Mouse (Mus musculus) lung, adult 2 months (tissue): ENCODE data around the gene Rasgrf2. TPM values are rescaled to one million over a fixed set of nuclear protein-coding genes. Genes with fewer than 3 reads are reported as not detected.

ENCODE experiments used
- DNase-seq: peaks from one replicate; pipeline ENCODE4 v3.0.0; 2022
- H3K4me1 ChIP-seq: fragments of 200-500 bp; 2 replicates; pipeline ENCODE4 v1.6.1; 2011; ENCODE audit warnings: low read length; ENCODE audit not compliant: control insufficient read depth, insufficient read depth
- H3K4me3 ChIP-seq: fragments of 200-500 bp; replicated peaks from 2 replicates; pipeline ENCODE3; 2011; ENCODE audit warnings: low read depth, mild to moderate bottlenecking, control low read depth, low read length; ENCODE audit errors: extremely low read depth
- CTCF ChIP-seq: fragments of 200-500 bp; IDR thresholded peaks from 2 replicates; pipeline ENCODE4 v1.5.1; 2011; ENCODE audit warnings: mild to moderate bottlenecking, low read length, control low read depth; ENCODE audit not compliant: insufficient read depth
- POLR2A ChIP-seq: fragments of 200-500 bp; IDR thresholded peaks from 2 replicates; pipeline ENCODE4 v1.6.1; 2011; ENCODE audit warnings: low read depth, mild to moderate bottlenecking, control low read depth, low read length, borderline replicate concordance; ENCODE audit errors: extremely low read depth
- WGBS: fragments of 180-500 bp; shearing (Covaris S2); methylation state at CpG from one replicate; pipeline ENCODE4 v1.1.7; 2018; 5-methylcytosine and 5-hydroxymethylcytosine counted together
- polyA plus RNA-seq: library from polyadenylated mRNA; depleted of rRNA; stranded (reverse); fragments of >200 nt; gene quantifications from 2 replicates; pipeline ENCODE4 v1.2.3, GENCODE M21; 2012

Rasgrf2 gene
- polyA plus RNA-seq, 1 experiment, result 20.8 TPM

GRCm38 (mm10) chr13:91928605-91929389 lies 202.7 kb downstream of the Rasgrf2 start:
- Histone ChIP-seq H3K4me1 (no peaks in the 10 kb centered on the region), H3K4me3 (no peak overlapping the region)
- no peak for DNase-seq
- TF ChIP-seq CTCF (0 out of 2 replicates have a peak, but pooled peaks have one; percentile 13), POLR2A (no peak)
- WGBS, result 71% methylated on average over 4 of the region's 4 CpGs

- DNase-seq, result no peak
- WGBS, result 57% methylated on average over 3 of the region's 3 CpGs
- Histone ChIP-seq H3K4me3 (no peak overlapping the region), H3K4me1 (no peaks in the 10 kb centered on the region)
- TF ChIP-seq POLR2A (no peak), CTCF (no peak)
These were observed 210.4 kb downstream of the Rasgrf2 start for GRCm38 (mm10) chr13:91921010-91921409.

- H3K4me1 ChIP-seq, result no peaks in the 10 kb centered on the region
- WGBS, result 77% methylated on average over 5 of the region's 5 CpGs
- TF ChIP-seq POLR2A, result no peak
- TF ChIP-seq CTCF, result no peak
- no peak for DNase-seq
- no peak overlapping the region for H3K4me3 ChIP-seq
These were observed 212.7 kb downstream of the Rasgrf2 start for GRCm38 (mm10) chr13:91918764-91919163.

- no peak for DNase-seq
- H3K4me3 ChIP-seq, result no peak overlapping the region
- no peaks in the 10 kb centered on the region for H3K4me1 ChIP-seq
- WGBS, result 86% methylated on average over 2 of the region's 2 CpGs
- TF ChIP-seq POLR2A, result no peak
- no peak for TF ChIP-seq CTCF
These were observed 213.6 kb downstream of the Rasgrf2 start for GRCm38 (mm10) chr13:91917835-91918234.

GRCm38 (mm10) chr13:91916308-91916707 lies 215.1 kb downstream of the Rasgrf2 start:
- no peak for DNase-seq
- H3K4me1 ChIP-seq, result no peaks in the 10 kb centered on the region
- no peak overlapping the region for H3K4me3 ChIP-seq
- WGBS, result 83% methylated on average over 5 of the region's 5 CpGs
- TF ChIP-seq CTCF (no peak), POLR2A (no peak)

- DNase-seq, result no peak
- WGBS, result 65% methylated on average over 6 of the region's 6 CpGs
- no peaks in the 10 kb centered on the region for H3K4me1 ChIP-seq
- H3K4me3 ChIP-seq, result no peak overlapping the region
- TF ChIP-seq CTCF, result no peak
- TF ChIP-seq POLR2A, result no peak
These were observed 215.7 kb downstream of the Rasgrf2 start for GRCm38 (mm10) chr13:91915582-91916239.

- 48% methylated on average over 4 of the region's 4 CpGs for WGBS
- DNase-seq, result no peak
- TF ChIP-seq CTCF (no peak), POLR2A (no peak)
- no peaks in the 10 kb centered on the region for H3K4me1 ChIP-seq
- H3K4me3 ChIP-seq, result no peak overlapping the region
These were observed 216.3 kb downstream of the Rasgrf2 start for GRCm38 (mm10) chr13:91915192-91915581.

GRCm38 (mm10) chr13:91911652-91912051 lies 219.8 kb downstream of the Rasgrf2 start:
- no peak overlapping the region for H3K4me3 ChIP-seq
- TF ChIP-seq POLR2A (no peak), CTCF (no peak)
- no peak for DNase-seq
- H3K4me1 ChIP-seq, result no peaks in the 10 kb centered on the region

GRCm38 (mm10) chr13:91911211-91911610 lies 220.2 kb downstream of the Rasgrf2 start:
- no peaks in the 10 kb centered on the region for H3K4me1 ChIP-seq
- TF ChIP-seq CTCF (no peak), POLR2A (no peak)
- no peak for DNase-seq
- H3K4me3 ChIP-seq, result no peak overlapping the region
